Mouse (Mus musculus) embryo, embryonic 10.5 days (tissue): ENCODE results near the gene Il1rapl1.
A peak's percentile ranks its signal among the peaks of the same experiment; 100 is the strongest.

Experiments used
- DNase-seq: peaks from one replicate; pipeline ENCODE4 v3.0.0-alpha.2; 2015; ENCODE audit warnings: low spot score

Gene Il1rapl1

GRCm38 (mm10) chrX:88115609-88116073 lies at the start of gene Il1rapl1:
Il1rapl1 (minus strand) TSS chrX:88115645.
- DNase-seq: peak; percentile 49

GRCm38 (mm10) chrX:88158037-88158436 lies 42.6 kb upstream of the Il1rapl1 start:
- DNase-seq: no peak

GRCm38 (mm10) chrX:88125612-88126011 lies 10.2 kb upstream of the Il1rapl1 start:
- DNase-seq: no peak

- DNase-seq: no peak
Observed at GRCm38 (mm10) chrX:88120070-88120469, 4.6 kb upstream of the Il1rapl1 start.

- no peak for DNase-seq
Observed at GRCm38 (mm10) chrX:88117858-88118257, 2.4 kb upstream of the Il1rapl1 start.

GRCm38 (mm10) chrX:88116326-88116725 lies 881 bp upstream of the Il1rapl1 start:
- no peak for DNase-seq

- no peak for DNase-seq
Observed at GRCm38 (mm10) chrX:88113561-88113960, 1.9 kb downstream of the Il1rapl1 start.

GRCm38 (mm10) chrX:88112254-88112653 lies 3.2 kb downstream of the Il1rapl1 start:
- no peak for DNase-seq

GRCm38 (mm10) chrX:88109733-88110132 lies 5.7 kb downstream of the Il1rapl1 start:
- no peak for DNase-seq

GRCm38 (mm10) chrX:88093936-88094569 lies 21.4 kb downstream of the Il1rapl1 start:
- no peak for DNase-seq

- no peak for DNase-seq
Observed at GRCm38 (mm10) chrX:88089873-88090272, 25.6 kb downstream of the Il1rapl1 start.

GRCm38 (mm10) chrX:88072741-88073419 lies 42.6 kb downstream of the Il1rapl1 start:
- DNase-seq: no peak

GRCm38 (mm10) chrX:88070368-88070767 lies 45.1 kb downstream of the Il1rapl1 start:
- DNase-seq: no peak

- no peak for DNase-seq
Observed at GRCm38 (mm10) chrX:88043556-88043955, 71.9 kb downstream of the Il1rapl1 start.

- DNase-seq: no peak
Observed at GRCm38 (mm10) chrX:88038984-88039383, 76.5 kb downstream of the Il1rapl1 start.

- no peak for DNase-seq
Observed at GRCm38 (mm10) chrX:87897172-87897571, 218.3 kb downstream of the Il1rapl1 start.

- DNase-seq: no peak
Observed at GRCm38 (mm10) chrX:87891916-87892315, 223.5 kb downstream of the Il1rapl1 start.

GRCm38 (mm10) chrX:87854107-87854506 lies 261.3 kb downstream of the Il1rapl1 start:
- DNase-seq: no peak

GRCm38 (mm10) chrX:87813884-87814283 lies 301.6 kb downstream of the Il1rapl1 start:
- no peak for DNase-seq

GRCm38 (mm10) chrX:87807717-87808116 lies 307.7 kb downstream of the Il1rapl1 start:
- peak; percentile 24 for DNase-seq

- no peak for DNase-seq
Observed at GRCm38 (mm10) chrX:87793011-87793410, 322.4 kb downstream of the Il1rapl1 start.

GRCm38 (mm10) chrX:87710589-87710988 lies 404.9 kb downstream of the Il1rapl1 start:
- no peak for DNase-seq

- DNase-seq: no peak
Observed at GRCm38 (mm10) chrX:87663856-87664255, 451.6 kb downstream of the Il1rapl1 start.

GRCm38 (mm10) chrX:87655644-87656043 lies 459.8 kb downstream of the Il1rapl1 start:
- peak; percentile 7 for DNase-seq
